In genomic region chr17:34578070-34578469, GRCm38 (mm10) we compare ENCODE assay signal across 30 mouse cellular contexts. TPM values are rescaled to one million over a fixed set of nuclear protein-coding genes. Genes with fewer than 3 reads are reported as not detected.
DNase-seq lines count a peak whose midpoint lies in the region; ATAC-seq lines count a peak whose summit lies in the region.
"Had no signal": no experiment of that assay in that cellular context is flagged by ENCODE, and none has a peak within 500 bp of the region (broad histone marks: within the 10 kb centered on the region; RNA-seq: fewer than 3 reads in every experiment).

No protein-coding gene starts in this region.

- H3K4me3 ChIP-seq in heart, embryonic 11.5 days (ENCODE audit: low read depth, low read length) = no peak overlapping the region
- H3K4me3 ChIP-seq: forebrain, embryonic 10.5 days; forebrain, embryonic 13.5 days; heart, embryonic 12.5 days; heart, embryonic 15.5 days; hindbrain, embryonic 10.5 days; hindbrain, embryonic 13.5 days; intestine, embryonic 15.5 days had no signal

- H3K9ac ChIP-seq in heart, embryonic 11.5 days (ENCODE audit: low read depth, low read length) = no peak overlapping the region
- H3K9ac ChIP-seq: forebrain, embryonic 13.5 days; heart, embryonic 12.5 days; heart, embryonic 15.5 days; hindbrain, embryonic 13.5 days; intestine, embryonic 15.5 days had no signal

- ATAC-seq in common myeloid progenitor, adult 5-6 weeks (replicated peaks; ENCODE audit: low read depth, poor library complexity, severe bottlenecking) = 0 out of 2 replicates have a peak, but pooled peaks have one; percentile 19
- ATAC-seq in megakaryocyte progenitor cell, adult 5-6 weeks (replicated peaks; ENCODE audit: poor library complexity) = peak; percentile 29; the same call in 1 of the 2 replicates
- no peak for ATAC-seq in heart, embryonic 11.5 days (replicated peaks; ENCODE audit: insufficient number of reproducible peaks, low FRiP score, low TSS enrichment)
- ATAC-seq: forebrain, embryonic 13.5 days; forebrain, embryonic 16.5 days; hindbrain, embryonic 16.5 days; intestine, embryonic 15.5 days; Patski had no signal

- 81% methylated on average over 3 of the region's 3 CpGs for WGBS in heart, embryonic 11.5 days (ENCODE audit: insufficient replicate concordance)

- H3K27ac ChIP-seq in heart, embryonic 11.5 days (ENCODE audit: low read depth, low read length) = no peak overlapping the region
- H3K27ac ChIP-seq: forebrain, embryonic 10.5 days; forebrain, embryonic 13.5 days; heart, embryonic 15.5 days; hindbrain, embryonic 10.5 days; hindbrain, embryonic 13.5 days; intestine, embryonic 15.5 days had no signal

- no peaks in the 10 kb centered on the region for H3K27me3 ChIP-seq in splenic B cell, adult 2 months (ENCODE audit: control insufficient read depth, insufficient read depth, low read length, poor library complexity, severe bottlenecking)
- H3K27me3 ChIP-seq in heart, embryonic 11.5 days (ENCODE audit: control insufficient read depth, insufficient read depth, low read length) = 0 out of 2 replicates have a peak, but pooled peaks cover 2% of the 10 kb centered on the region
- H3K27me3 ChIP-seq: forebrain, embryonic 13.5 days; heart, embryonic 12.5 days; heart, embryonic 15.5 days; hindbrain, embryonic 13.5 days; intestine, embryonic 15.5 days had no signal

- DNase-seq in spleen, postnatal 36 days (ENCODE audit: low spot score in 2 of 2) = peak; percentile 65 to 74
- DNase-seq in spleen, postnatal 14 days (ENCODE audit: low spot score in 2 of 2) = no peak
- peak; percentile 83 for DNase-seq in splenic B cell, adult 2 months (ENCODE audit: low read depth, low spot score)
- no peak for DNase-seq in thymus, adult 18-20 months
- DNase-seq in gastrocnemius, adult 8-10 months (ENCODE audit: low spot score in 2 of 2) = no peak
- DNase-seq: adrenal gland, adult 2 months; adrenal gland, postnatal 14 days; cerebellum, adult 11 months; cerebellum, adult 2 months; cerebellum, postnatal 10 days; cerebellum, postnatal 36 days; gastrocnemius, postnatal 10 days; gastrocnemius, postnatal 36 days; heart, adult 11 months; heart, postnatal 10 days; heart, postnatal 36 days had no signal

- H3K4me2 ChIP-seq in heart, embryonic 11.5 days = no peak overlapping the region
- H3K4me2 ChIP-seq: forebrain, embryonic 13.5 days; heart, embryonic 12.5 days; heart, embryonic 15.5 days; hindbrain, embryonic 13.5 days; intestine, embryonic 15.5 days had no signal

- no peaks in the 10 kb centered on the region for H3K36me3 ChIP-seq in splenic B cell, adult 2 months (ENCODE audit: control insufficient read depth, insufficient read depth, low read length, poor library complexity, severe bottlenecking)
- no peaks in the 10 kb centered on the region for H3K36me3 ChIP-seq in heart, embryonic 11.5 days (ENCODE audit: control insufficient read depth, insufficient read depth, low read length)
- H3K36me3 ChIP-seq: forebrain, embryonic 10.5 days; G1E; heart, embryonic 15.5 days; hindbrain, embryonic 10.5 days; hindbrain, embryonic 13.5 days; intestine, embryonic 15.5 days had no signal

- H3K4me1 ChIP-seq in heart, embryonic 11.5 days (ENCODE audit: control insufficient read depth, insufficient read depth, low read length) = no peaks in the 10 kb centered on the region
- H3K4me1 ChIP-seq: forebrain, embryonic 10.5 days; forebrain, embryonic 13.5 days; heart, embryonic 12.5 days; heart, embryonic 15.5 days; hindbrain, embryonic 13.5 days had no signal

- H3K9me3 ChIP-seq in heart, embryonic 11.5 days (replicated peaks; ENCODE audit: control insufficient read depth, low read length) = no peaks in the 10 kb centered on the region
- H3K9me3 ChIP-seq: forebrain, embryonic 10.5 days; forebrain, embryonic 13.5 days; G1E; heart, embryonic 12.5 days; heart, embryonic 15.5 days; hindbrain, embryonic 10.5 days; hindbrain, embryonic 13.5 days; intestine, embryonic 15.5 days had no signal

RNA-seq across cellular contexts. Expression of gene Gpsm3, which starts 11.5 kb away (rescaled TPM):
- total RNA-seq in common myeloid progenitor, adult 5-6 weeks (2017) = 11.3 and 22.4 TPM in 2 replicates
- 63.4 and 69.0 TPM in 2 replicates for total RNA-seq in megakaryocyte progenitor cell, adult 5-6 weeks (2015)
- 14.5 and 20.2 TPM in 2 replicates for total RNA-seq in megakaryocyte progenitor cell, adult 5-6 weeks (2017)
- 5.7 and 10.3 TPM in 2 replicates for polyA plus RNA-seq in heart, embryonic 11.5 days (2014; fragmentation: Nextera tagmentation; extraction: Ambion mirVana)
- total RNA-seq in gastrocnemius, adult 8-10 months (2022) = 1 to 10 TPM in 1 of 4 experiments, under 1 TPM in 3; 0.53 to 1.8 (median 0.77) TPM

RNA-seq across cellular contexts. Expression of gene Pbx2, which starts 13.0 kb away (rescaled TPM):
- 22.5 and 29.4 TPM in 2 replicates for total RNA-seq in common myeloid progenitor, adult 5-6 weeks (2017)
- total RNA-seq in megakaryocyte progenitor cell, adult 5-6 weeks (2015) = 17.0 and 20.6 TPM in 2 replicates
- total RNA-seq in megakaryocyte progenitor cell, adult 5-6 weeks (2017) = 24.9 and 26.7 TPM in 2 replicates
- polyA plus RNA-seq in heart, embryonic 11.5 days (2014; fragmentation: Nextera tagmentation; extraction: Ambion mirVana) = 11.8 and 12.5 TPM in 2 replicates
- total RNA-seq in gastrocnemius, adult 8-10 months (2022) = 10 to 100 TPM in 3 of 4 experiments, 1 to 10 TPM in 1; 9.1 to 15.4 (median 13.8) TPM

RNA-seq across cellular contexts. Expression of gene Notch4, which starts 14.0 kb away (rescaled TPM):
- total RNA-seq in common myeloid progenitor, adult 5-6 weeks (2017) = 1.5 TPM in 1 of 2 replicates, not detected in the other
- 0.17 and 0.39 TPM in 2 replicates for total RNA-seq in megakaryocyte progenitor cell, adult 5-6 weeks (2015)
- total RNA-seq in megakaryocyte progenitor cell, adult 5-6 weeks (2017) = under 0.01 and 0.14 TPM in 2 replicates
- 6.5 and 8.1 TPM in 2 replicates for polyA plus RNA-seq in heart, embryonic 11.5 days (2014; fragmentation: Nextera tagmentation; extraction: Ambion mirVana)
- 1 to 10 TPM; 4.6 to 8.2 (median 5.7) TPM for total RNA-seq in gastrocnemius, adult 8-10 months (2022)

RNA-seq across cellular contexts. Expression of gene Ager, which starts 19.6 kb away (rescaled TPM):
- total RNA-seq in common myeloid progenitor, adult 5-6 weeks (2017) = 0.73 and 1.4 TPM in 2 replicates
- 1.5 and 2.6 TPM in 2 replicates for total RNA-seq in megakaryocyte progenitor cell, adult 5-6 weeks (2015)
- 0.24 and 3.0 TPM in 2 replicates for total RNA-seq in megakaryocyte progenitor cell, adult 5-6 weeks (2017)
- 3.2 and 4.5 TPM in 2 replicates for polyA plus RNA-seq in heart, embryonic 11.5 days (2014; fragmentation: Nextera tagmentation; extraction: Ambion mirVana)
- total RNA-seq in gastrocnemius, adult 8-10 months (2022) = under 1 TPM in 1 of 4 experiments, not detected in 3; 0.19 TPM

RNA-seq across cellular contexts. Expression of gene Rnf5, which starts 25.4 kb away (rescaled TPM):
- total RNA-seq in common myeloid progenitor, adult 5-6 weeks (2017) = 13.2 and 14.4 TPM in 2 replicates
- total RNA-seq in megakaryocyte progenitor cell, adult 5-6 weeks (2015) = 50.6 and 51.6 TPM in 2 replicates
- total RNA-seq in megakaryocyte progenitor cell, adult 5-6 weeks (2017) = 17.7 and 18.5 TPM in 2 replicates
- polyA plus RNA-seq in heart, embryonic 11.5 days (2014; fragmentation: Nextera tagmentation; extraction: Ambion mirVana) = 94.7 and 115 TPM in 2 replicates
- 10 to 100 TPM; 20.2 to 23.9 (median 22.7) TPM for total RNA-seq in gastrocnemius, adult 8-10 months (2022)

Comparison
In these comparisons a context has a peak if more than half of its experiments do, and no peak if none do; other contexts are left out.
1. DNase-seq: peak in spleen, postnatal 36 days (2 of 2) and splenic B cell, adult 2 months (single experiment); none in spleen, postnatal 14 days (0 of 2), thymus, adult 18-20 months (0 of 2) and gastrocnemius, adult 8-10 months (0 of 2).